Mouse (Mus musculus): Measurements from ENCODE around the gene Cux1.

Cux1 gene

DNA sequence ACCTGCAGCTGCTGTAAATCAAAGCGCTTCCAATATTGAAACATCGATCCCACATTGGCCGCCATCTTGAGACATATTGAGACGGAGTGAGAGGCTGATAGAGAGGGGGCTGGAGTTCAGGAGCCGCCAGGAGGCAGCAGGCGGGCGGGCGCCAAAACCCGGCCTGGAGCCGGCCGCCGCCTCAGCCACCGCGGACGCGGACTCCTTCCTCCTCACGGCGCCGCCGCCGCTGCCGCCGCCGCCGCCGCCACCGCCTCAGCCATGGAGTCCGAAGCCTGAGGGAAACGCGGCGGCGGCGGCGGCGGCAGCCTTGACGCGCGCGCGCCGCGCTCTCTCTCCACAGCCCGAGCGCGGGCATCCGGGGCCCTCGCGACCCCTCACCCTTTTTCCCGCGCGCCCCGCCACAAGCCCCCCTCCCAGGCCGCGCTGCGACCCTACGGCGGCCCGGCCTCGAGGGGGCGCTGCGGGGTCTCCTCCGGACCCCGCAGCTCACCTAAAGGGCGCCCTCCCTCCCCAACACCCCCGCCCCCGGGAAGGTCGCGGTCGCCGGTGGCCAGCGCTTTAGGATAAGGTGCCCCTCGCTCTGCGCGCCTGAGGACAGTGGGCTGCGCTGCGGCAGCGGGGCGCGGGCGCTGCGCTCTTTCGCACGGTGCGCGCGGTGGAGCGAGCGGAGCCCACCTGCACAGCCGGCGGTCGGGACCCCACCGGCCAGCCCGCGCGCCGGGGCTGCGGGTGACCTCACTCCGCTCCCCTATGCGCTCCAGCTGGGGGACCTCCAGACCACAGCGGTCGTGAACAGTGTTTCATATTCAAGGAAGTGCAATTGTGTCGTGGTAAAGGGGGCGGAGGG is at the start of gene Cux1:
Gene Cux1, minus strand, starts transcription at position 315 of the 850 bp plus-strand sequence.
- DNase-seq, result peak; percentile 86

DNA sequence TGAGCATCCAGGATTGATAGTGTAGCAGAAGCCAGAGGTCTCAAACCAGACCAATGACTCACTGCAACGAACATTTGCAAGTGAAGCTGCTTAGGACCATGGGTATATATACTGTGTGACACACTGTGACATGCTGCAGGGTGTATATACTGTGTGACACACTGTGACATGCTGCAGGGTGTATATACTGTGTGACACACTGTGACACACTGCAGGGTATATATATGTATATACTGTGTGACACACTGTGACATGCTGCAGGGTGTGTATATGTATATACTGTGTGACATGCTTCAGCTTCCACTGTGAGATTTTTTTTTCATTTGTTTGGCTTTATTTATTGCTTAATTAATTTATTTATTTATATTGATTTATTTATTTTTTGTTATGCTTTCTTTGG is 45.1 kb upstream of the Cux1 start:
- DNase-seq, result no peak

DNA sequence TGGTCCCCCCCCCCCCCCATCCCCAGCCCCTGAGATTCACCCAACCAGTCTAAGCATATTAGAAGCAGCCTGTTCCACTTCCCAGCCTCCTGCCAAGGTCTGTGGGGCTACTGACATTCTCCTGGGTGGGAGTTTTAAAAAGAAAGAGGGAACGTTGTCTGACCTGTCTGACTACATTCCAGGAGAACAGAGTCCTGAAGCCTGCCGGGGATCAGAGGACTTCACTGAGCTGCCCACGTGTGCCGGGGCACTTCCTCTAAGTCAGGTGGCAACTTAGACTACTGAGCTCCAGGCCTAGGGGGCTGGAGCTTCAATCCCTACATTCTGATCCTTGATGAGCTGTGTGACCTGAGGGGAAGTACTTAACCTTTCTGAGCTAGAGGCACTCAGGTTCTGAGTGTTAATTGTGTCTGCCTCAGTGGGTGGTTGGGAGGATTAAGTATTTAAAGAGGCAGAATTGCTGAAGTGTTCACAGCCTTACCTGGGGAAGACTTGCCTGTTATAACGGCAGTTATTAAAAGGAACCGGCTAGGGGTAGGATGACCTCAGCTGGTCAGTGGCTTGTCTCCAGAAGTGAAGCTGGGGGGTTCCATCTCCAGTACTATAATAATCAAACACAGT is 41.6 kb upstream of the Cux1 start:
- DNase-seq, result no peak

DNA sequence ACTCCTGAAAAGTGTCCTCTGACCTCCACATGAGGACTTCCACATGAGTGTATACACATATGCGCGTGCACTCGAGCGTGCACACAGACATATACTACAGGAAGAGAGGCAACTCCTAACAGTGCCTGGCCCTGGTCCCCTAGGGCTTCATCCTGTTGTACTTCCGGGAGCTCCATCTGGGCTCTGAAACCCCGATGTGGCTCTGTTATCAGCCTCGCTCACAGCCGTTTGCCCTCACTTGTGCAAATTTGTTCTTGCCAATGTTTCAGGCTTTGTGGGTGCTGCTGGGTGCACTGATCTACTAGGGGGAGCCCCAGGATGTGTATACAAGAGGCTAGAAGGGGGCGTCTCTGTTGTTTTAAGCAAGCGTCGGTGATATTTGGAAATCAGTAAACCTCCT is 37.9 kb upstream of the Cux1 start:
- DNase-seq, result no peak

DNA sequence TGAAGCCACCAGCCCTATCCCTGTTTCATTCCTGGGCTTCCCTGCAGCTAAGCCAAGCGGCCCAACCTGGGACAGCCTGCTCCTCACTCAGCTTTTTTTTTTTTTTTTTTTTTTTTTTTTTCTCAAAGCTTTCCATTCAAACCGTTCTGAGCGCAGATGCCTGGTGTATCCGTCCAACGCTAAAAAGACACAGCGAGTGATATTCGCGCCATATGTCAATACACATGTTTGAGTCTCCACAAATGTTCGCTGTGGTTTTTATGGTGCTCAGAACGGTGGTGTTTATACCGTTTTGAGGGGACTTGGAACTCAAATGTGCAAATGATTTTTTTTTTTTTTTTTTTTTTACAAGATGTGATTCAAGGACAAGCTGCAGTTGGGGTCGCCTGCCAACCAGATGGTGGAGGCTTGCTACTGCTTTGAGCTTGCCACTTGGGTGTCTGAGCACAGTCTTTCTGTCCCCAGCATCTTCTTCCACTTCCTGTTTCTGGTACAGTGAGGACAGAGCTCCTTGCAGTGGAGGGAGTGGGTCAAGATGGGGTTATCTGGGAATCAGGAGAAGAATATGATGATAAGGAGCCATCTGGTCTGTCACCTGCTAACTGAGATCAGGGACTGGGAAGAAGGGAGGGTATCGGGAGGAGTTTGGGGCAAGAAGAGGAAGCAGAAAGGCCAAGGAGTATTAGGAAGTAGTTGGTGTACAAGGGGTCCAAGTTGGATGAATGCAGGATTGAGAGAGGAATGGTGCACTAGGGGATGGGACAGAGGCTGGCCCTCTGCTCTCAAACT is 36.1 kb upstream of the Cux1 start:
- no peak for DNase-seq

DNA sequence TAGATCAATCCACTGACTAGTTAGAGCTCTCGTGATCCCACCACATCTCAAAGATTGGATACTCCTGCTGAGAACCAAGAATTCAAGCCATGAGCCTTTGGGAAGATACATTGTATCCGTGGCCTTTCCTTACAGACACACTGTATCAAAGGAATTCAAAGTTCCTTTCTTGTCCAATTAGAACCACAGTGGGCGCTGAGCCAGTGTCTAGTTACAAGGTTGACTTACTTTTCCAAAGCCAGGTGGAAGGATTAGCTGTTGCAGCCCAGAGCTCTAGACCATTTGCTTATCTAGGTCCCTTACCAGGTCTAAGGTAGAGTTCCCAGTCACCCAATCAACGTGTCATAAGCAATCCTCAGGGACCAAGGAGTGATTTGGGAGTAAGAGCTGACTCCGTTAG is 33.2 kb upstream of the Cux1 start:
- DNase-seq, result peak; percentile 32

DNA sequence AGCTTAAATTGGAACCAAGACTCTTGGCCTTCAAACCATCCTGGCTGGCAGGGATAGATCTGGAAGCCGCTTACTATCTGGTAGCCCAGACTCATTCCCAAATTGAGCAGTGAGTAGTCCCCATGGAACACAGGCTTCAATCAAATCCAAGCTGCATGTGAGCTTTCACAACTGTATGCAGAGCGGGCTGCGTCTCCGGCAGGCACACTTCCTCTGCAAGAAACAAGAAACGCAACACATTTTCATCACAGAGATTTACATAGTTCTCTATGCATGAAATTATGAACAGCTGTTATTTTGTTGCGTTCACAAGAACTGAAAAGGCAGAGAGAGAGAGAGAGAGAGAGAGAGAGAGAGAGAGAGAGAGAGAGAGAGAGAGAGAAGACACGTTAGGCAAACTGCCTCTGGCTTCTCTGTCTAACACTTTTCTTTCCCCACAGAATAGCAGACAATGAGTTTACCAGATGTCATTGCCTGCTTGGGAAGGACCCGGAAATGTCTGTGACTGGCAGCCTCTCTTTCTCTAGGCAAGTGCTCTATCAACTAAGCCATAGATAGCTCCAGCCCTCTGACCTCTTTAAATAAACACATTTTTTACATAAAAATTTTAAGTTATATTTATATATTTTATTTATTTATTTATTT is 27.7 kb upstream of the Cux1 start:
- no peak for DNase-seq

DNA sequence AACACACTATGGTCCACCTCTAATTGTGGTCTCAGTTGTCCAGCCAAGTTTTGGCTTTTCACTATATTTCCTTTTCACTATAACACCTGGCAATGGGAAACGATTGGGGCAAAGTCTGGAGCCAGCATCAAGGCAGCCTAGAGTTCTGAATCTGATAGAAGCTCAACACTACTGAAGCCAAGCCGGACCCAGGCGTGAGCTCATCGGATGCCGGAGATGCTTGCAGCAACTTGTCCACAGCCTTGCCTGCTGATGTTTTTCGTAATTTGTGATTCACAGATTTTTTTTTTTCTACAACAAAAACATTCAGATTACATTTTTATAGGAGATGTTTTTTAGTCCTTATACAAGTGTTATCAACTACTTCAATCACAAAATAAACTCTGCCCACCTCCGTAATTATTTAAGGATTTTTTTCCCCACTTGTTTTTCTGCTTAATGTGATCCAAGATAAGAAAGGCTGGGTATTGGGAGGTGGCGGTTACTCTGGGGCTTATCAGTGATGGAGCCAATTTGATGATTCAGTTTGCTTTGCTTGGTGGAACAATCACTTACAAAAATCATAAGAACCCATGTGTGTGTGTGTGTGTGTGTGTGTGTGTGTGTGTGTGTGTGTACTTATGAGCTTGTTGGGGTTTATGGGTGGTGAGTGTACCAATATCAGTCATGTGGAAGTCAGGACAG is 24.7 kb upstream of the Cux1 start:
- no peak for DNase-seq

DNA sequence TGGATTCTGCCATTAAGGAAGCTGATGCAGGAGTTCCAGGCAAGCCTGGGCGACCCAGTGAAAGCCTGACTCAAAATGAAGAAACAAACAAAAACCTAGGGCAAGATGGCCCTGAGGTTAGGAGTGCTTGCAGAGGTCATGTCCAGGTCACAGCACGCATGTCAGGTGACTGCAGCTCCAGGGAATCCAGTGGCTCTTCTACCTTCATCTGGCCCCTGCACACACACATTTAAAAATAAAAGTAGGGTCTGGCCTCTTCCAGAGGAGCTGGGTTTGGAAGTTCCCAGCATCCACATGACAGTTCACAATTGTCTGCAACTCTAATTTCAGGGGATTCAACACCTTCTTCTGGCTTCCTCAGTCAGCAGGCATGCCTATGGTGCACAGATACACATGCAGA is 21.7 kb upstream of the Cux1 start:
- no peak for DNase-seq

DNA sequence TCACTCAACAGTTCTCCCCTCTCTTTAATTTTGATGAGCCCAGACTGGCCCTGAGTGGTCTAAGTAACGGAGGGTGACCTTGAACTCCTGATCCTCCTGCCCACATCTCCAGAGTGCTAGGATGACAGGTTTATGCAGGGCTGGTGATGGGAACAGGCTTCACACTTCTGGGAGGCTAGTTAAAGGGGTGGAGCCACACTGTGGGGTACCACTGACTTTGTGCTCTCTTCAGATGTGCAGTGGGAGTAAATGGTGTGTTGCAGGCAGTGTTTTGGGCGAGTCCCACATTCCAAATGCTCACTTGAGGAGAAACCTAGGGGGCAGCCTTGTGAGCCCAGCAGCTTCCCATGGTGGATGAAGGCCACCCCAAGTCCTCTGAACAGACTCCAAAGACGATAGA is 21.2 kb upstream of the Cux1 start:
- DNase-seq, result no peak

DNA sequence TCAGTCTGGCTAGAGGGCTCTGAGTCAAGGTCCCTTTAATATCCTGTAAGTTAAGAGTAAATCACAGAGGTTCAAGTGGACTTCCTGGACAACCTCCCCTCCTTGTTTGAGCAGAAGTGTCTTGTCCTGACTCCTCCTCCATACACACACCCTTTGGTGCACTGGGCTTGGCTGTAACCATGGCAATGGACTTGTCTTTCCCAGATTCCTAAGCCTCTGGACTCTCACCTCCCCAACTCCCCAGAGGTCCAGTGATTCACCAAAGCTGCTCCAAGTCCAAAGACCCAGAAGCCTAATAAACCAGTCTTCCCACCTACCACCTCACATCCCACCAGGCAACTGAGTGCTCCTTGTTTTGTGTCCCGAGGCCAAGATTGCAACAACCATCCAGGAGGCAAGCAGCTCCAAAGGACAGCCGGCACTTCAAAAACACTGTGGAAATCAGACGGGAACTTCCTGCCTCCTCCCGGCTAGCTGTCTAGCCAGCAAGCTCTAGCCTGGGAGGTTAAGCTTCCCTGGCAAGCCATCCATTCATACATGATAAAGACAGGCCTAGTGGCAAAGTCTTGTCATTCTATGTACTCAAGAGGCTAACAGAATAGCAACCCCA is 17.5 kb upstream of the Cux1 start:
- DNase-seq, result peak; percentile 23

DNA sequence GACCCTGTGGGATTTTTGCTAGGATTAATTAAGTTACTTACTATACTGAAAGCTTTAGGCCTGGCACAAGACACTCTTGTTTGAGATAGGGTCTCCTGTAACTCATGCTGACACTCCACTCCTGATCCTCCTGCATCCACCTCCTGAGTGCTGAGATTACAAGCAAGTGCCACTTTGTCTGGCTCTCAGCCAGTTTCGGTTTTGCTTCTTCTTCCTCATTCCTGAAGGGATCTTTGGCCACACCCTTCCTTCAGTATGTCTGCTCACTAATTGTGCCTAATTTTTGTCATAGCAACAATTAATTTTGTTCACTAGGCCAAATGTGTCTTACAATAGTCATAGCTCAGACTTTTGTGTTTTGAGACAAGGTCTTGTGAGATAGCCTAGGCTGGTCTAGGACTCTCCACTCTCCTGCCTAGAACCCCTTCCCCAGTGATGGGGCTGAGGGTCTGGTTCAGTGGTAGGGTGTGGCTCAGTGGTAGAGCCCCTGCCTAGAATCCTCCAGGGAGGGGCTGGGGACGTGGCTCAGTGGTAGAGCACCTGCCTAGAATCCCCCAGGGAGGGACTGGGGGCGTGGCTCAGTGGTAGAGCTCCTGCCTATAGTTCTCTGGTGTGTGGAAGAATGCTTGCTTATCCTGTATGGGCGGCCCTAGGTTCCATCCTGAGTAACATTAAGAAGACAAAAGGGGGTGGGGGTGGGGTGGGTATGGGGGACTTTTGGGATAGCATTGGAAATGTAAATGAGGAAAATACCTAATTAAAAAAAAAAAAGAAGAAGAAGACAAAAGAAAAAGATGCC is 16.6 kb upstream of the Cux1 start:
- DNase-seq, result no peak

DNA sequence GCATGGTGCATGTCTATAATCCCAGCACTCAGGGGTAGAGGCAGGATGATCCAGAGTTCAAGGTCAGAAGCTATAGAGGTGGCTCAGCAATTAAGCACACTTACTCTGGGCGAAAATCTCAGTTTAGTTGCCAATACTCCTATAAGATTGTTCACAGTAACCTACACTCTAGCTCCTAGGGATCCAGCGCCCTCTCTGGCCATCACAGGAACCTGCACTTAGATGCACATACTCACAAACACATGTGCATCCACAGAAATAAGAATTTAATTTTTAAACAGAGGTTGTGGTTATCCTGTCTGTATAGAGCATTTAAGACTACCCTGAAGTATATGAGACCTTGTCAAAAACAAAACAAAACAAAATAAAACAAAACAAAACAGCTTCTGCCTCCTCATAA is 16.0 kb upstream of the Cux1 start:
- DNase-seq, result no peak

DNA sequence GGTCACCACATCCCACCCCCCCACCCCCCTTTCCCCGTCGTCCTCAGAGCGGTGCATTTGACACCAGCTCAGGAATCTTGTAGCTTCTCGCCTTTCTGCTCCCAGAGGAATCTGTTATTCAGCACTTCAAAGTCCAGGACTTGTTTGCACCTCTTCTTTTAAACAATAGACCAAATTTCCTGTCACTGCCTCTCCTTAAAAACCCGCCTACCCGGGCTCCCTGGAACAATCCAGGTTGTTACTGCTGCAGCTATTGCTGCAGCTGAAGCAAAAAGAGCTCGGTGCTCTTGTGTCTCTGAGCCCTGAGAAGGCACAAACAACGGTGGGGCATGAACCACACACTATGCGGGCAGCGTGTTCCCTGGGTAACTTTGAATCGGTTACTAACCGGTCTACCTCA is 14.9 kb upstream of the Cux1 start:
- DNase-seq, result no peak

DNA sequence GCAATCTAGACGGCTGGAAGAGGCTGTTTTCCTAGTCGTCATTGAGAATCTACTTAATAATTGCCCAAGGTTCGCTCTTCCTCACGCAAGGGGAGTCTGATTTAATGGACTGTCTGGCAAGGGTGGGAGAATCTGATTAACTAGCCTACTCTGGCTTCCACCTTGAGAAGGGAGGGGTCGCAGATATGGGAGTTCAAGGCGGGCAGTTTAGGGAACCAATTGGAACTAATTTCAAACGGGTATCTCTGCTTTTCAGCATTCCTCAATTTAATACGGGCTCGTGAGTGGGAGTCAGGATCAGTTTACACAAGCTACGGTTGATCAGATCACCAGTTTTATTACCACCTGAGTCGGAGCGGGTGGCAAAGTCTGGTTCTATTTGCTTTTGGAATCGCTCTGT is 14.3 kb upstream of the Cux1 start:
- no peak for DNase-seq

DNA sequence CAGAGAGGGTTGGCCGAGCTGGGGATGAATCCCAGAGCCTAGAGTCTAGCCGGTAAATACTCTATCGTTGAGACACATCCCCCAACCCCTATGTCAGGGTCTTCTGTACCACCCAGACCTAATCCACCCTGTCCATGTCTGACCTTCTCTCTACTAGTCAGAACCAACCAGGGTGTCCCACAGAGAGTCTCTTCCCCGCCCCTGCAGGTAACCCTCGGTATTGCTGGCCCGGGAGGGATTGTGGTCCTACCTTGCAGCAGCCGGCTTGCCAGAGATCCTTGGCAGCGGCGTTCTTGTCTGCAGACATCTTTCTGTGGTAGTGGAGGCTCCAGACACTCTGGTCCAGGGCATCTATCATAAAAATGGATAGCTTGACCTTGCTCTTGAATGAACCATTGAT is 13.9 kb upstream of the Cux1 start:
- peak; percentile 67 for DNase-seq

DNA sequence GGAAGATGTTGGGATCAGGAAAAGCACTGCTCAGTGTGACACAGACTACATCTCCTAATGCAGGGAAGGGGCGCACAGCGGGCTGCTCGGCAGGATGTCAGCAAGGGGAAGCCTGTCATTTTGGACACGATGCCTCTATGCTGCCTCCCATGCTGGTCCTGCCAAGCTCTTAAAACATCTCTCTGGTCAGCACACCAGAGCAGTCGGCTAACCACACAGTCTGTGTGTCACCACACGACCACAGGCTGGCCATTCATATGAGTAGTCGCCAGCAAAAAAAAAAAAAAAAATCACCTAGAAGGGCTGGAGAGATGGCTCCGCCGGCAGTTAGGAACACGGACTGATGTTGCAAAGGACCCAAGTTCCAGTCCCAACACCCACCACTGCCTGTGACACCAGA is 10.9 kb upstream of the Cux1 start:
- DNase-seq, result no peak

DNA sequence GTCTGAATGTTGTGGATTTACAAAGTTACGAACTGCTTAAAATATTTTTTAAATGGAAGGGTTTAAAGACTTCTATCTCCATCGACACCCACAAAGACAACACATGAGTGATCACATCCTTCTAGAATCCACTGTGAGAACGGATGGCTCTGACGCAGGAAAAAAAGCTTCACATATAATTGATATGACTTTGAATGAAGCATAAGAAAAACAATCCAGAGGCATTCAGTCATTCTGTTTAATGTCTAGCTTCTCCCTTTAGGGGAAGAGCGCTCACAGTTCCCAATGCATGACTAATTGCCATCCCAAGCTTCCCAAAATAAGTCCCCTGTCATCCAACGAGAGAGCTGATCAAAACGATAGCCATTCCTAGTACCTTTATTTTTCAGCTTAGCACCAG is 2.9 kb upstream of the Cux1 start:
- no peak for DNase-seq

DNA sequence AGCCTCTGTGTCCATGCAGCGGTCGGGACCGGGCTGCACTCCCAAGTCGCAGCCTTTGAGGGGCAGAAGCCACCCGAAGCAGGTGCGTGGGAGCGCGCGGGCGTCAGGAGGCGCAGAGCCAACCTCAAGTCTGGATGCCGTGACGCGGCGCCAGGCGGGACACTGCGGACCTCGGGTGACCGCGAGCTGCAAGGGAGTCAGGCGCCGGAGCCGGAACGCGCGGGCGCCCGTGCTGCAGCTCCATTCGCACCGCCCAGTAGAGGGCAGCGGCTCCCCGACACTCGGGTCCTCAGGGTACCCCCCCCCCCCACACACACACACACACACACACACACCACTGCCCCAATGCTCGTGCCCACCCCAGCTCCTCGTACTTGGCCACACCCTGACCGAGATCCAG is 1.5 kb upstream of the Cux1 start:
- DNase-seq, result peak; percentile 90

DNA sequence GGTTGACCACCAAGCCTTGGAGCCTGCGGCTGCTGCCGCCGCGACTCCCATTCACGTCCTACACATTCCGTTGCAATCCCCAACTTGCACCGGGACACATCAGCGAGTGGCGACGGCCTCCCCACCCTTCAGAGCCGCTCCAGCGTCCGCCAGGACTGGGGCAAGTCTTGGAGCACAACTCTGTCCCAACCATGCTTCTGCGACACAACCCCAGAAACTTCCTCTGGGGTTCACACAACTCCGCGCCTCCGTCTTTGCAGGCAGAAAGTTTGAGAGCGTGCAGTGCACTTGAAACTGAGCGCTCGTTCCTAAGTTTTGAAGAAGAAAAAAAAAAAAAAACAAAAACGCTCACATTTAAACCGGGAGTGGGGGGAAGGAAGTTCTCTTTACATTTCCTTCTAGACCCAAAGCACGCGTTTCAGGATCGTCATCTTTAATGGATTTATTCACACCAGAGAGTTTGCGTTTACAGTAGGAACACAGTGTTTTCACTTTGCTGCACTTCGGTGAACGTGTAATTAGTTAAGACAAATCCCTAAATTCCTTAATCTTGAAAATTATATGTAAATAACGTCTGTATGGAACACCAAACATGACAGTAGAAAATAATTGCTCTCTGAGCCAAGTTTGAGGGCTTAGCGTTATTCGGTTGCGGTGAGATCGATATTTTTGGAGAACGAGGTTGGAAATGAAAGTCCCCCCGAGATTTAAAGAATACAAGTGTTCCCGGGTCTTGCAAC is 906 bp upstream of the Cux1 start:
- peak; percentile 63 for DNase-seq

DNA sequence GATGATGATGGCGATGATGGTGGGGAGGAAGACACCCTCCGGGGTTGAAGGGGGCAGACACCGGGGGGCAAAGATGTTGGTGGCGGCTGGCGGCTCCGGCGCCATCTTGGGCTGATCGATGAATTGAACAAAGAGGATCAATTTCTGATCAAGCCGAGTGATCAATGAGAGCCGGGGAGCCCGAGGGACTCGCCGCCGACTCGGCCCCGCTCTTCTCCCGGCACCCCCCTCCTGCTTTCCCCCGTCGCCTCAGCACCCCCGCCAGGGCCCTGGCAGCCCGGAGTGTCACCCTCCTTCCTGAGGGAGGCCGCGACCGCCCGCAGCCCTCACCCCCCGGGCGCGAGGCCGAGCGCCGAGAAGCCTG is 496 bp downstream of the Cux1 start:
- DNase-seq, result no peak
